Mouse (Mus musculus): ENCODE results near the gene Urgcp.
"Not testable (repeated sequence)": the region's sequence is repeated elsewhere in the genome, so short reads cannot be mapped to it uniquely, and the experiment has no call there.

Urgcp gene

DNA sequence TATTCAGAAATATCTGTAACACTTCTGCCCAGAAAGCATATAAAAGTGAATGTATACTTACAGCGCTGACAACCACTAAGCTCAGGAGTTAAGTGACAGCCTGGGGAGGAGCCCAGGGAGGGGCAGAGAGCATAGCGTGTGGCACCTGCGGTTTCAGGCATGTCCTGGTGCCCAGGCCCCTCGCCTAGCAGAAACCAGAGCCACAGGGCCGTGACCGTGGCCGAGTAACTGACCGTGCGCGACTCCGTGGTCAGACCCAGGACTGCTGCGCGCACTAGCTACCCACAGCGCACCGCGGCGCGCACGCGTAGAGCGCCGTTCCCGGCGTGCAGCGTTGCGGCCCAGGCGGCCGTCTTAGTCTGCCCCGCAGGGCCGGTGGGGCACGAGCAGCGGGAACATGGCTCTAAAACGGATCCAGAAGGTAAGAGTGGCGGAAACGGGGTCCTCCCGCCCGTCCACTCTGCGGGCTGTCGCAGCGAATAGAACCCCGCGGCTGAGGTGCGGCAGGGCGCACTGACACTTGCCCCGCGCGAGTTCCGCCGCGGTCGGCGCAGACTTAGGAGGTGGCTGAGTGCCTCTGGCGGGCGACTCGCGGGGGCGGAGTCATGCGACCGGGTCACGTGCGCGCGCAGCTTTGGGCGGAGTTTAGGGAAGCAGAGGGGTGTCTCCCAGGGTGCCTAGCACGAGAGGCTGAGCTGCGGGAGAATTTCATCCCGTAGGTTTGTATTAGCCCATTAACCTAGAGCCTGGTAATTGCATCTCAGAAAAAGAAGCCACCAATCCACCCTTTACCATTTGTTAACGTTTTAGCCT is at the start of gene Urgcp:
Urgcp (minus strand) TSS at position 557 of the 813 bp plus-strand sequence.
- in situ Hi-C loops (cut with MboI; ENCODE audit: low pct_unique_long_range_greater_than_20kb in 1 of 2, low sequenced_read_pairs in 2 of 2, unreplicated experiment in 1 of 2), result no loop called here

DNA sequence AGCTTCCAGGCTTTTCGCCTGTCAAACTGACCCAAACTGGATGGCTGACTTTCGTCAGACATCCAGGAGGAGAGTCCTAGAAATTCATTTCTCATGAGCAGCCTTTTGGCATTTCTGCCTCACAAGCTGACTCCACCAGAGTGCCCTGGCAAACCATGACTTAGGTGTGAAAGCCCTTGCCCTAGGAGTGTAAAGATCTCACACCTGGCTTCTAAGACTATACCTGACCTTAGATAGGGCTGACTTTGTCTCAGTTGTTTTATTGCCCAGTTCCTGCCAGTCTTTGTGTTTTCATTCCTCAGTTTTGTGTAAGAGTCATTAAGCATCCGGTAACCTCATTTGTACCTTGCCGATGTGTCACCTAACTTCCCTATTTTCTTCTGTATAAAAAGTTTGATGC is 47.3 kb upstream of the Urgcp start:
- in situ Hi-C loops (cut with MboI; ENCODE audit: low pct_unique_long_range_greater_than_20kb in 1 of 2, low sequenced_read_pairs in 2 of 2, unreplicated experiment in 1 of 2), result not testable (repeated sequence)

- in situ Hi-C loops (cut with MboI; ENCODE audit: low pct_unique_long_range_greater_than_20kb in 1 of 2, low sequenced_read_pairs in 2 of 2, unreplicated experiment in 1 of 2), result no loop called here
Measured at GRCm38 (mm10) chr11:5807956-5808355, 45.8 kb upstream of the Urgcp start.

GRCm38 (mm10) chr11:5805711-5806110 is 43.5 kb upstream of the Urgcp start:
- in situ Hi-C loops (cut with MboI; ENCODE audit: low pct_unique_long_range_greater_than_20kb in 1 of 2, low sequenced_read_pairs in 2 of 2, unreplicated experiment in 1 of 2), result no loop called here

DNA sequence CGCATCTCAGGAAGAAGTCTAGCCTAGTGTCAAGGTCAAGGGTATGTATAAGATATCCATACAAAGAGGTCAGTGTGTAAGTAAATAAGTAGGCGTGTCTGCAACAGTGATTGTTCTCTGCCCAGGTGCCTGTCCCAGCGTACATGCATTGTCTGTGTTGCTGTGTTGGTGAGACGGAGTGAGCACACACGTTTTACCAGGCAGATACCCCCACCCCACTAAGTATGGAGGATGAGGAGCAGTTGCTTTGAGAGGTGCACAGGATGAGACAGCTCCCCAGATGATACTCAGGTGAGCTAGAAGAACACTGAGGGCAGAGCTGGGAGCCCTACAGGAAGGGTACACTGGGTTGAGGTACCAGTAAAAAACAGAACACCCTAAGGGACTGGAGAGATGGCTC is 42.0 kb upstream of the Urgcp start:
- in situ Hi-C loops (cut with MboI; ENCODE audit: low pct_unique_long_range_greater_than_20kb in 1 of 2, low sequenced_read_pairs in 2 of 2, unreplicated experiment in 1 of 2), result no loop called here

DNA sequence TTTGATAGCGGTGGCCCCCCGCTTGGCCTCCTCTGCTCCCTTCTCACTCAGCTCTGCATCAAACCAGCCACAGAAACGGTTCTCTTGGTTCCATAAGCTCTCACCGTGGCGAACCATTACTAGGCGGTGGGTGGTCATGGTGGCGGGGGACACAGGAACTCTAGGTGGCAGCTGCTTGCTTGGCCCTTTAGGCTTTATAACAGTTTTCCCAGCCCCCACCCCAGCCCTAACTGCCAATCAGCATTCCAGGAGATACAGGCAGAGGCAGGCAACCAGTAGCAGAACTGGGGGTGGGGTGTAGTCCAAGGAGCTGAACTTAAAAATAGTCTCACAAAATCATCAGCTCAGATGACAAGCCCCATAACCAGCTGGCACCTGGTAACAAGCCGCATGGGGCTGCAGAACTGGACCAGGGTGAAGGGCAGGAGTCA is 41.4 kb upstream of the Urgcp start, which contains the start of gene Pgam2:
Pgam2 (minus strand) TSS at position 183 of the 431 bp plus-strand sequence.
- in situ Hi-C loops (cut with MboI; ENCODE audit: low pct_unique_long_range_greater_than_20kb in 1 of 2, low sequenced_read_pairs in 2 of 2, unreplicated experiment in 1 of 2), result no loop called here

- in situ Hi-C loops (cut with MboI; ENCODE audit: low pct_unique_long_range_greater_than_20kb in 1 of 2, low sequenced_read_pairs in 2 of 2, unreplicated experiment in 1 of 2), result no loop called here
Measured at GRCm38 (mm10) chr11:5802457-5803217, 40.5 kb upstream of the Urgcp start.

DNA sequence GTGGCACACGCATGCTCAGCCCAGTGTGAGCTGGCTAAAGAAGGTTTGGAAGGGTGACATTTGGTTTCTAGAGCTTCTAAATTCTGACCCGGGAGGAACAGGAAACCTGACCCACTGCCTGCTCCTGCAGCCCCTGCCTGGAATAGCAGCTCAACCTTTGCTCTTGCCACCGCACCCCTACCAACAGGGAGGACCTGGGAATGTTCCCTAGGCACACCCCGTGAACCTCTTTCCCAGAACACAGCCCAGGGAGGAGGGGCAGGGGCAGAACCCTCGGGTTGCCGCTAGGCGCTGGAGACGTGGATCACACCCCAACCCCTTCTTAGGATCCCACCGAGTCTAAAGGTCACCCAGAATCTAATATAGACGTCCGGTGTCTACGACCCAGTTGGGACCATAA is 39.8 kb upstream of the Urgcp start:
- in situ Hi-C loops (cut with MboI; ENCODE audit: low pct_unique_long_range_greater_than_20kb in 1 of 2, low sequenced_read_pairs in 2 of 2, unreplicated experiment in 1 of 2), result no loop called here

GRCm38 (mm10) chr11:5801511-5801910 is 39.3 kb upstream of the Urgcp start:
- in situ Hi-C loops (cut with MboI; ENCODE audit: low pct_unique_long_range_greater_than_20kb in 1 of 2, low sequenced_read_pairs in 2 of 2, unreplicated experiment in 1 of 2), result no loop called here

- in situ Hi-C loops (cut with MboI; ENCODE audit: low pct_unique_long_range_greater_than_20kb in 1 of 2, low sequenced_read_pairs in 2 of 2, unreplicated experiment in 1 of 2), result no loop called here
Measured at GRCm38 (mm10) chr11:5799621-5800490, 37.7 kb upstream of the Urgcp start.

GRCm38 (mm10) chr11:5797928-5798327 is 35.8 kb upstream of the Urgcp start:
- in situ Hi-C loops (cut with MboI; ENCODE audit: low pct_unique_long_range_greater_than_20kb in 1 of 2, low sequenced_read_pairs in 2 of 2, unreplicated experiment in 1 of 2), result no loop called here

DNA sequence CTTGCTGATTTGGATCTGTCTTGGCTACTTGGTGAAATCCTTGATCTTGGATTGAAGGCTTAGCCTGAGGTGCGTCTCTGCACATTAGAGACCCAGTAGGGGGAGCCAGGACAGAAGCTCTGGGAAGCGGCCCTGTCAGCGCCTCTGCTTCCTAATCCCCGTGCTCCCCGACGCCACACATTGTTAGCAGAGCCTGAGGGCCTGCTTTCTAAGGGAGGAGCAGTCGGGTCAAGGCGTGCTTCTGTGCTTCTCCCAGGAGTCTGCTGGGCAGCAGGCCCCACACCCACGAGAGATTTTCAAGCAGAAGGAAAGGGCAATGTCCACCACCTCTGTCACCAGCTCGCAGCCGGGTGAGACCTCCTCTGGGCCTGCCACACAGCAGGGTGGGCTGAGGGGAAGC is 35.2 kb upstream of the Urgcp start:
- in situ Hi-C loops (cut with MboI; ENCODE audit: low pct_unique_long_range_greater_than_20kb in 1 of 2, low sequenced_read_pairs in 2 of 2, unreplicated experiment in 1 of 2), result no loop called here

DNA sequence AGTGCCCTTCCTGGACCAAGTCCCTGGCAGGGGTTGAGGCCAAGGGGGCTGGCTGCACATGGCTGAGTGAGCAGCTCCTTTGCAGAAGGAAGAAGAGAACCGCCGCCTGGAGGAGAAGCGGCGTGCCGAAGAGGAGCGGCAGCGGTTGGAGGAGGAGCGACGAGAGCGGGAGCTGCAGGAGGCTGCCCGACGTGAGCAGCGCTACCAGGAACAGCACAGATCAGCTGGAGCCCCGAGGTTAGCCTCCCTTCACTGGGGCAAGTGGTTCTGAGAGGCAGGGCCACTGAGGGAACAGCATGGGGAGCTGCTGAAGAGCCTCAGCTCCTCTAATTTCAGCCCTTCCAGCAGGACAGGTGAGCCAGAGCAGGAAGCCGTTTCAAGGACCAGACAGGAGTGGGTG is 34.8 kb upstream of the Urgcp start:
- in situ Hi-C loops (cut with MboI; ENCODE audit: low pct_unique_long_range_greater_than_20kb in 1 of 2, low sequenced_read_pairs in 2 of 2, unreplicated experiment in 1 of 2), result no loop called here

- in situ Hi-C loops (cut with MboI; ENCODE audit: low pct_unique_long_range_greater_than_20kb in 1 of 2, low sequenced_read_pairs in 2 of 2, unreplicated experiment in 1 of 2), result no loop called here
Measured at GRCm38 (mm10) chr11:5795706-5796105, 33.5 kb upstream of the Urgcp start.

DNA sequence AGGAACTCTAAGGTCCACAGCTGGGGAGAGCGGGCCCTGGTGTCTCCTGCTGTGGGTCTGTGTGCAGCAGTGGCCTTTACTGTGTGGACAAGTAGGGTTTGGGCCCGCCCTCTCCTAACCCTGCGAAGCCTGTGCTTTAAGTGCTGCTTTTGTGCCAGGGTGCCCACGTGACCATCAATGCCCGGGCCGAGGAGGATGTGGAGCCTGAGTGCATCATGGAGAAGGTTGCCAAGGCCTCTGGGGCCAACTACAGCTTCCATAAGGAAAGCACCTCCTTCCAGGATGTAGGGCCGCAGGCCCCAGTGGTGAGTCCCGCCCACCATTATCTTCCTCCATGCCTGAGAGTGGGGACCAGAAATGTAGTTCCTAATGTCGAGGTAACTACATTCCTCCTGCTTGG is 33.1 kb upstream of the Urgcp start:
- in situ Hi-C loops (cut with MboI; ENCODE audit: low pct_unique_long_range_greater_than_20kb in 1 of 2, low sequenced_read_pairs in 2 of 2, unreplicated experiment in 1 of 2), result no loop called here

DNA sequence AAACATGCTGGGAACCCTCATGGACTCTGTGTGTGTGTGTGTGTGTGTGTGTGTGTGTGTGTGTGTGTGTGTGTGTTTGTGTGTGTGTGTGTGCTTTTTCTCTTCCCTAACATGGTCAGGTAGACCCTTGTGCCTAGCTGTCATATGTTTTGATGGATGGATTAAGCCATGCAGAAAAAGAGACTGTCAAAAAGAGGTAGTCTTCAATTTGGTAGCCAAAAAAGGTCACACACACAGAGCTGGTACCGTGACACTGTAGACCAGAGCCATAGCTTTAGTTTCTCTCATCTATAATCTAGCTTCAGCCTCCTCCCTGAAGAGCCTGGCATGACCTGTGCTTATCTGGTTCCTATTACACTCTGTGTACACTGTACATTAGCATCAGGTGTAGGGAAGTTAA is 28.3 kb upstream of the Urgcp start:
- in situ Hi-C loops (cut with MboI; ENCODE audit: low pct_unique_long_range_greater_than_20kb in 1 of 2, low sequenced_read_pairs in 2 of 2, unreplicated experiment in 1 of 2), result no loop called here

- in situ Hi-C loops (cut with MboI; ENCODE audit: low pct_unique_long_range_greater_than_20kb in 1 of 2, low sequenced_read_pairs in 2 of 2, unreplicated experiment in 1 of 2), result loop anchor here in 1 of 2 experiments (10.0 kb wide), 1 partner anchor 305 kb away; no protein-coding TSS in a partner anchor
Measured at GRCm38 (mm10) chr11:5789754-5790333, 27.7 kb upstream of the Urgcp start.

DNA sequence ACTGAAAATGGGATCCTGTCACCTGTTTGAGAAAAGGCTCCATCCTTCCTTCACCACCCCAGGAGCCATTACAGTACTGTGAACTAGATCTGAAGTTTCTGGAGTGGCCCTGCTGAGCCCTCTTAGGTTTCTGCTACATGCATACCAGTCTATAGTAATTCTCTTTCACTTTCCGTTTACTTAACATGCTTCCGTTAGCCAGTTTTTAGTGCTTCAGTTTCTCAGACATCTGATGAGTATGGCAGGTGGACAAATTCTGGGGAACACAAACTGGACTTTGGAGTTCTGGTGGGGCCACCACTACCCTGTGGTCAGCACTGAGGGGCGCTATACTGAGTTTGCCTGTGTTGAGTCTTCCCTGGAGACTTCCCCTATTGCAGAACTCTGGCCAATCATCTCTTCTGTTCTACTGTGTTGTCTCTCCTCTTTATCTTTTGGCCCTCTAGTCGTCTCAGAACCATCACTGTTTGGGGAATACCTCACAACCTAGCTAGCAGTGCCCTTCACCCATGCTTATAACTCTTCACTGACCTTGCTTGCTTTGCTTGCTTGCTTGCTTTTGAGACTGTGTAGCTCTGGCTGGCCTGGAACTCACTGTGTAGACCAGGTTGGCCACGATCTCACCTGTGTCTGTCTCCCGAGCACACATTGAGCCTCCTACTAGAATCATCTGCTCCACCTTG is 27.0 kb upstream of the Urgcp start:
- in situ Hi-C loops (cut with MboI; ENCODE audit: low pct_unique_long_range_greater_than_20kb in 1 of 2, low sequenced_read_pairs in 2 of 2, unreplicated experiment in 1 of 2), result loop anchor here in 1 of 2 experiments (10.0 kb wide), 1 partner anchor 304 kb away; no protein-coding TSS in a partner anchor

All from mouse embryonic stem cell (cell line).